Mouse (Mus musculus): Measurements from ENCODE around the gene Otulin.

Gene Otulin

DNA sequence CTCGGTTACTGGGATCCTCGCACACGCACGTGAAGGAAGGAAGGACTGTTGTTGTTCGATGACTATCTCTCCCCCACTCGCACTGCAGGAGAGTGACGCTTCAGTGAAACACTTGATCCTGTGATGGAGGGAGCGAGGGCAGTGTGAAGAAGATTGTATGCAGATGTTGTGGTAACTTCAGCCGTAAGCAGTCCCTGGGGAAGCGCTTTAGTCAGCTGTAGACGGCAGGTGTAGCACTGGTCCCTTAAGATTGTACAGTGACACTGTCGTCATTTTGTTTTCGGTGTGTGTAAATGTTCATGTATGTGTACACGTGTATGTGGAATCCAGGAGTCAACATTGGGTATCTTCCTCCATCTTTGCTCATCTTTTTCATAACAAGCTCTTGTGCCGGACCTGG, 130.1 kb downstream of the Otulin start:
- DNase-seq: no peak

DNA sequence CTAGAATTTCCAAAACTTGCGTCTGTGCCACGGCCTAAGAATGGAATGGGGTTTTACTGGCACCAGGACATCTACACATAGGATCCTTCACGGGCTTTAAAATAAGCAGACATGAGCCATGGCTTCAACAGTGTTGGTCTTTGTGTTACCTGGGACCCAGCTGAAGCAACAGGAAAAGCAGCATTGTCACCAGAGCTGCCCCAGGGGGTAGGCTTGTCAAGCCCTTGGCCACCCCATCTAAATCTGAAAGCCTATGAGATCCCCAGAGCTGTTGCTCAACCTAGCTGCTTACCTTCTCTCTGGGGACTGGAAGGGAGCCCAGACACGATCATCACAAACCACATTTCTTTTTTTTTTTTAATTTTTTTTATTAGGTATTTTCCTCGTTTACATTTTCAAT, 132.4 kb downstream of the Otulin start:
- DNase-seq: no peak

DNA sequence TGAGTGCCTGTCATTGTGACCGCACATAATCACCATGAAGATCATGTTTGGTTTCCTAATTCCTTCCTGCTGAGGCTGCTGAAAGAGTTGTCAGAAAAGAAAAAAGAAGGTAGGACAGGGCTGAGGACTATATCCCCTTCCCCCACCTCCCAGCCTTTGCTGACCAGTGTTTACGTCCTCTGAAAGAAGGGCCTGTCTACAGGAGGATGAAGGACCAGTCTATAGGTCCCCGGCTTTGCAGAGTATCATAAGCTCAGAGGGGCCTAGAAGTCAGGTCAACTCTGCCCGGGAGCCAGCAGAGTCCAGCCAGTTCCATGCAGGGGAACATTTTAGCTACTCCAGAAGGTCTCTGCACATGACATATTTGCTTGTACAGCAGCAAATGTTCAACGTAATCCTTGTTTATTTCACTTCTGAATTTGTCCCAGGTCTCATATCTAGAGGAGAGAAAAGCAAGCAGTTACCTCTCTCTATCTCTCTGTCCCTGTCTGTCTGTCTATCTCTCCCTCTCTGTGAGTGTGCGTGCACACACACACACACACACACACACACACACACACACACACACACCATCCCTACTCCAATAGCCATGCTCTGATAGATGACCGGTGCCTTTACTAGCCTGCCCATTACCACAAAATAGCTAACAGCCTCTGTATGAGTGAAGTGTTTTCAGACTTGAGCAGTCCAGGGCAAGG, 133.0 kb downstream of the Otulin start:
- no peak for DNase-seq

DNA sequence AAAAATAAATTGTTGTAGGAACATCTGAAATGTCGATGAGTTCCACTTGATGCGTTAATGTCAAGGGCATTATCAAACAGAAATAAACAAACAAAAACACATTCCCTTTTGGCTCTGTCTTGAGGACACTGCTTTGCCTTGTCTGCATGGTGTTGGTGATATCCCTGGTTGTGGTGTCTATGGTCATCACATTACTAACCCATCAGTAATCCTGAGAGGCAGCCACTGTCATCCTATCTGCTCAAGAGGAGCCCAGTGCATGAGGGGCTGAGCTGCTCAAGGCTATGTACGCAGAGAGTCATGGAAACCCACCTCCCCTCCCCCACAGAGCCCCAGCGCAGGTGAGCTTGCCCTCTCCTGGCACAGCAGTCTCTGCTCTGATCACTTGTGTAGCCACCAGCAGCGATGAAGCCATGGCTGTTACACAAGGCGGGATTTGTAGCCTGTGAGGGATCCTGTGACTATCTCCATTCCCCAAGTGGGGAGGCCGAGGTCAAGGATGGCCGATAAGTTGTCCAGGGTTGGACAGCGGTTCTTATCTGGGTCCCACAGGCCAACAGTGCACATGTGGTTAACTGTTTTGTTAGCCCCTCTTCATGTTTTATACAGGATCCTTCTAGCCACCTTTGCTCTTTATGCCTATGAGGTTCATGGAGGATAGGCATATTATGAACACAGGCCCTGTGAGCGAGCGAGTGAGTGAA, 133.7 kb downstream of the Otulin start:
- DNase-seq: no peak

DNA sequence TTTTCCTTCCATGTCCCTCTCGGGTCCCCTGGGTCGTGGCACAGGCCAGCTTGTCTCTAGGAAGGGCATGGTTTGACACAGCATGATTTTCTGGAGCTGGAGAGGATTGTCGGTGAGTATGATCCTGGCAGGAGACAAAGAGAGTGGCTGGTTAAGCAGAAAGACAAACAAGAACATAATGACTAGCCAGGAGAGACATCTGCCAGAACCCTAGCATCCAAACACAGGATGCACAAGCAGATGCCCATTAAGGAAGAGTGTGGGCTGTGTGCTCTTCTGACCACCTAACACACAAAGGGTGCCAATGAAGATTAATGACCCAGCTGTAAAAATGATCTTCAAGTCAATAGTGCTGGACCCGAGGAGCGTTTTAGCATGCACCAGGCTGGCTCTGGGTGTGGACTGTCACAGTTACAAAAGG, 134.5 kb downstream of the Otulin start:
- DNase-seq: peak in 1 of 2 experiments; percentile 57

DNA sequence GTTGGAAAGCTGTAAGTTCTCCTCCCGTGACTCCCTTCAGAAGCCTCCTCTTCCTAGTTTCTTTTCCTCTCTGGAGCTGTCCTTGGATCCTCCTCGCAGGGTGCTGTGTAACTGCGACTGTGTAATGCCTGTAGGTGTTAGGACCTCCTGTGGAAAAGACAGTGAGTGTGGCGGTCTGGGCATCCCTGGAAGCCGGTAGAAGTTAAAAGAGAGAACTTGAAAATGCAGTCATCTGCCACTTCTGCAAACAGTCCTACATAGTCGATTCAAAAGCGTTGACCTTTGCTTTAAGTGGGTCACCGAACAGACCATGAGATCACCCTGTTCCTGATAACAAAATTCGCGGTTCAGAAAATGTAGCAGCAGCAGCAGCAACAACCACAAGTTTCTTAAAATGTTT, 137.0 kb downstream of the Otulin start:
- DNase-seq: no peak

DNA sequence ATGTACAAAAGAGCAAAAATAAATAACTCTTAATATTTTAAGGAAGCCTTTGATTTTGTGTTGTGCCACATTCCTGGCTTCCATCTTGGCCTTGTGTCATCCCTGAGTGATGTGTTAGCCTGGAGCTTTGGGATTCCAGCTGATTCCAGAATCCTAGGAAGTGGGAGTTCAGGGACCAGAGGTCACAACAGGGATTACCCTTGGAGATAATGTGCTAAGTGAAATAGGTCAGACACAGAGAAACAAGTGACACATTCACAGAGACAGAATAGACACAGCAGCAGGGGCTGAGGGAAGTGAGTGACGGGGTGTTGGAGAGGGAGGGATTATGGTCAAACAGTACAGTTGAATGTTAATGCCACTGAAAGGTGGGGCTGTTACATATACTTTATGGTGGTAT, 137.8 kb downstream of the Otulin start:
- no peak for DNase-seq
